Mouse (Mus musculus) midbrain, embryonic 14.5 days (tissue): ENCODE results near the gene Fhit. TPM values are rescaled to one million over a fixed set of nuclear protein-coding genes. Genes with fewer than 3 reads are reported as not detected.
"Not testable (repeated sequence)": the region's sequence is repeated elsewhere in the genome, so short reads cannot be mapped to it uniquely, and the experiment has no call there.

Experiments
- ATAC-seq: fragments of 200-750 bp; cut with Nextera tagmentation; 2 replicates; pipeline ENCODE4 v1.8.0; 2017; ENCODE audit warnings: moderate number of reproducible peaks, moderate library complexity; ENCODE audit not compliant: low FRiP score, low TSS enrichment
- DNase-seq: peaks from one replicate; pipeline ENCODE4 v3.0.0-alpha.2; 2015
- H3K27ac ChIP-seq: fragments of 300-500 bp; sonication (generic); replicated peaks from 2 replicates; pipeline ENCODE4 v1.5.1; 2014; ENCODE audit warnings: mild to moderate bottlenecking, low read depth, low read length, moderate library complexity
- H3K27me3 ChIP-seq: fragments of 300-500 bp; sonication (generic); 2 replicates; pipeline ENCODE4 v1.6.1; 2014; ENCODE audit warnings: low read length, control low read depth, mixed read lengths; ENCODE audit not compliant: control insufficient read depth, insufficient read depth
- H3K36me3 ChIP-seq: fragments of 300-500 bp; sonication (generic); 2 replicates; pipeline ENCODE4 v1.6.1; 2014; ENCODE audit warnings: low read length, control low read depth; ENCODE audit not compliant: control insufficient read depth, insufficient read depth
- H3K4me1 ChIP-seq: fragments of 300-500 bp; sonication (generic); 2 replicates; pipeline ENCODE4 v1.6.1; 2014; ENCODE audit warnings: mild to moderate bottlenecking, antibody characterized with exemption, low read length, control low read depth; ENCODE audit not compliant: control insufficient read depth, insufficient read depth
- H3K4me2 ChIP-seq: fragments of 300-500 bp; sonication (generic); 2 replicates; pipeline ENCODE4 v1.6.1; 2014; ENCODE audit warnings: mild to moderate bottlenecking, low read length, moderate library complexity
- H3K4me3 ChIP-seq: fragments of 300-500 bp; sonication (generic); replicated peaks from 2 replicates; pipeline ENCODE4 v1.5.1; 2014; ENCODE audit warnings: low read depth, low read length
- H3K9ac ChIP-seq: fragments of 300-500 bp; sonication (generic); replicated peaks from 2 replicates; pipeline ENCODE4 v1.6.1; 2014; ENCODE audit warnings: mild to moderate bottlenecking, low read length, moderate library complexity
- H3K9me3 ChIP-seq: fragments of 300-500 bp; sonication (generic); 2 replicates; pipeline ENCODE4 v1.6.1; 2016; ENCODE audit warnings: low read length, control low read depth, mixed read lengths; ENCODE audit not compliant: control insufficient read depth
- WGBS: fragments of 180-500 bp; shearing (Covaris S2); extraction: QIAGEN DNeasy Blood & Tissue Kit; methylation state at CpG from one replicate; pipeline ENCODE4 v1.1.7; 2014; 5-methylcytosine and 5-hydroxymethylcytosine counted together
- polyA plus RNA-seq: library from polyadenylated mRNA; unstranded; fragments of >200 nt; fragmentation: Nextera tagmentation; extraction: Ambion mirVana; gene quantifications from 2 replicates; pipeline ENCODE4 v1.2.1, GENCODE M21; 2014

The Fhit gene
- polyA plus RNA-seq, 1 experiment from 2014 or later: 10.6 TPM

- 65% methylated on average over 8 of the region's 8 CpGs for WGBS
- H3K27ac ChIP-seq, H3K27me3 ChIP-seq, H3K4me2 ChIP-seq, ATAC-seq, H3K9me3 ChIP-seq, H3K4me1 ChIP-seq, H3K4me3 ChIP-seq, DNase-seq, H3K36me3 ChIP-seq, H3K9ac ChIP-seq: not testable (repeated sequence)
These were observed 122.1 kb downstream of the Fhit start for GRCm38 (mm10) chr14:11039503-11040300.

DNA sequence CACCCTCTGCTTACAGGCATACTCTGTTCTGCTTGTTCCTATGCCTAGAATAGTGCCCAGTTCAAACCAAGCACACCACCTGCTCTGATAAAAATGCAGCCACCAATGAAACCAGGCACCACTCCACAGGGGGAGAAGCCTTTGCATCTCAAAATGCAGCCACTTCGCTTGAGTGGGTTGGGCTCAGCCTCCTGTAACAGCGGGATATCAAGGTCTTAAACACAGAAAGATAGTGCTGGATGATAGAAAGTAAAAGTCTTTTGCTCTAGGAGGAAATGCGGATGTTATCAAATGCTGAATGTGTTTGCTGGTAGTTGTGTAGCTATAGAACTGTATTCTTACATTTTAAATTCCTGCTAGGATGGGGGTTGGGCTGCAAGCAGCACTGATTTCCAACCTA lies 140.4 kb downstream of the Fhit start:
- no peak overlapping the region for H3K27ac ChIP-seq
- no peaks in the 10 kb centered on the region for H3K27me3 ChIP-seq

GRCm38 (mm10) chr14:10978651-10979050 lies 183.2 kb downstream of the Fhit start:
- H3K4me3 ChIP-seq: no peak overlapping the region
- no peaks in the 10 kb centered on the region for H3K27me3 ChIP-seq
- H3K9ac ChIP-seq: no peak overlapping the region
- H3K27ac ChIP-seq: no peak overlapping the region
- no peaks in the 10 kb centered on the region for H3K9me3 ChIP-seq
- H3K4me2 ChIP-seq: no peak overlapping the region
- DNase-seq (no peak), ATAC-seq (no peak)
- 93% methylated on average over 3 of the region's 3 CpGs for WGBS
- no peaks in the 10 kb centered on the region for H3K4me1 ChIP-seq
- no peaks in the 10 kb centered on the region for H3K36me3 ChIP-seq

More for the DNA sequence above, 140.4 kb downstream of the Fhit start:
- Histone ChIP-seq H3K9me3 (no peaks in the 10 kb centered on the region), H3K4me3 (no peak overlapping the region), H3K36me3 (no peaks in the 10 kb centered on the region), H3K9ac (no peak overlapping the region), H3K4me2 (no peak overlapping the region), H3K4me1 (no peaks in the 10 kb centered on the region)
- peak; percentile 28 for DNase-seq
- no peak for ATAC-seq
- WGBS: 10% methylated on average over 3 of the region's 3 CpGs

GRCm38 (mm10) chr14:10941647-10942046 lies 220.2 kb downstream of the Fhit start:
- no peak overlapping the region for H3K4me2 ChIP-seq
- ATAC-seq: no peak
- H3K4me1 ChIP-seq: no peaks in the 10 kb centered on the region
- no peaks in the 10 kb centered on the region for H3K9me3 ChIP-seq
- H3K36me3 ChIP-seq: no peaks in the 10 kb centered on the region
- no peak for DNase-seq
- H3K27me3 ChIP-seq: no peaks in the 10 kb centered on the region
- no peak overlapping the region for H3K4me3 ChIP-seq
- H3K27ac ChIP-seq: no peak overlapping the region
- WGBS: 96% methylated on average over 1 of the region's 1 CpGs
- no peak overlapping the region for H3K9ac ChIP-seq

DNA sequence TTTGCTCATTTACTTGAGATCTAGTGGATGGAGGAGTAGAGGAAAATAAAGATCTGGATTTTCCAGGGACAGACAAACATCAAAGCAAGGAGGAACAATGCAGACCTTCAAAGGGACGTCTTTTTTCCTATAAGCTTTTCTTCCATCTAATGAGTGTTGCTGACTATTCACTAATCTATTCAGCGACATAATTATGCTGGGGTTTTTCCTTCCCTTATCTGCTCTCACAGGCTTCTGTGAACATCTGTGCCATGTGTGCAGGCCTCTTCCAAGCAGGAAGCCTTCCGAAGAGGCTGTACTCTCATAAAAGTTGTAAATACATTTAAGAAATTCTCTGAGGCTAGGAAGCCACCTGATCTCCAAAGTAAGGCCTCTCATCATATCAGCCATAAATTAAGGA lies 228.2 kb downstream of the Fhit start:
- WGBS: 22% methylated on average over 3 of the region's 3 CpGs
- no peak for ATAC-seq
- H3K9ac ChIP-seq: no peak overlapping the region
- no peaks in the 10 kb centered on the region for H3K36me3 ChIP-seq
- DNase-seq: peak; percentile 15
- no peak overlapping the region for H3K4me3 ChIP-seq
- peaks cover 3% of the 10 kb centered on the region; the same call in 1 of the 2 replicates for H3K4me1 ChIP-seq
- H3K27me3 ChIP-seq: no peaks in the 10 kb centered on the region
- no peak overlapping the region for H3K4me2 ChIP-seq
- no peak overlapping the region for H3K27ac ChIP-seq
- H3K9me3 ChIP-seq: no peaks in the 10 kb centered on the region

DNA sequence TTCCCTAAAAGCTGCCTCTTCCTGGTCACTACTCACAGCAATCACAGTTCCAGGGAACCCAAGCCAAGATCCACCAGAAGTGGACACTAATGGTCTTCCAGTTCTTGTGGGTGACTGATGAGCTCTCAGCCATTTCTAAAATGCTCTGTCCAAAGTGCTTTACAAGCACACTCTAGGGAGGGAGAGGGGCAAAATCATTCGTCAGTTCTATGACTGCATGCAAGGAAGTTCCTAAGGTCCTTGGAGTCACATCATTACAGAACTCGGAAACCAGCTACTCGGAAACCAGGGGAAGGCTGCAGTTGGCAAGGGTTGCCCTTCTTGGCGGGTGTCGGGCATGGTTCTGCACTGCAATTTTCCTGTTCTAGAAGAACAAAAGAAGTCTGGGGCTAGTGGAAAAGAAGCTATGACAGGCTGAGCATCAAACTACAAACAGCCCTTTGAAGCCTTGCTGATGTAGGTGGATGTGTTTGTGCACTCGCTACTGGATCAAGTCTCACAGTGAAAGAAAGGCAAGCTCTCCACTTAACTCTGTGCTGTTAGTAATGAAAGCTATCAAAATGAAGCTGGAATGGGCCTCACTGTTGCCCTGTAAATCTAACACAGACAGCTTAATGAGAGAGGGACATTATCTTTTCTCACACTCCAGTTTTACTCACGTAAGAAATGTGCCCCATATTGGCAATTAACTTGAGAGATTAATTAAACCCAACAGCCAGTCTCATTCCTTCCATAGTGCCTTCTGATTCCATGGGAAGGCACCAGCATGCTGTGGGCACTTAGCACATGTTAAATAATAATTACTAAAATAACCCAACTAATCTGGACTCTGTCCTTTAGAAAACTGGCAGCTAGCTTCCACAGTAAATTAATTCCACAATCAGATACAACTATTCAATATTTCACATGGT lies 243.7 kb downstream of the Fhit start:
- Histone ChIP-seq H3K9ac (no peak overlapping the region), H3K27ac (no peak overlapping the region), H3K4me1 (no peaks in the 10 kb centered on the region), H3K9me3 (no peaks in the 10 kb centered on the region), H3K27me3 (no peaks in the 10 kb centered on the region), H3K4me2 (no peak overlapping the region), H3K4me3 (no peak overlapping the region), H3K36me3 (no peaks in the 10 kb centered on the region)
- no peak for DNase-seq
- no peak for ATAC-seq
- WGBS: 66% methylated on average over 7 of the region's 7 CpGs

DNA sequence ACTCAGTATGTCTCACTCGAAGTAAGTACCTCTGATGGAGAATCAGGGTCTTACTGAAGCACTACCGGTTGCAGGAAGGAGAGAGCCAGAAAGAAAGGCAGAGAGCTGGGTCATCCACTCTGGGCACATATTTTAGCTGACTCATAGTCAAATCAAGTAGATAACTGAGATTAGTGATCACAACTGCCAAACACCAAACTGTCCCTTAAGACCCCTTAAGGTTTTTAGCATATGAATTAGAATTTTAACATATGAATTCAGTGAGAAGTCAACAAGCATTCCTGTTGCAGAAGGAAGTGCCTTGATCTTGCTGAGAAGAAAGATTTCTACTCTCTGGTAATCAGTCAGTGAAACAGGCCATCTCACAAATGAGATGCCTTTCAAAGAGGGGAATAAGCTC lies 253.8 kb downstream of the Fhit start:
- Histone ChIP-seq H3K4me3 (no peak overlapping the region), H3K4me1 (no peaks in the 10 kb centered on the region), H3K9me3 (no peaks in the 10 kb centered on the region), H3K36me3 (no peaks in the 10 kb centered on the region), H3K4me2 (no peak overlapping the region), H3K27me3 (no peaks in the 10 kb centered on the region), H3K27ac (no peak overlapping the region), H3K9ac (no peak overlapping the region)
- 74% methylated on average over 2 of the region's 2 CpGs for WGBS
- DNase-seq (no peak), ATAC-seq (no peak)

- Histone ChIP-seq H3K4me2 (no peak overlapping the region), H3K36me3 (no peaks in the 10 kb centered on the region), H3K9me3 (no peaks in the 10 kb centered on the region), H3K9ac (no peak overlapping the region), H3K4me1 (no peaks in the 10 kb centered on the region), H3K27me3 (no peaks in the 10 kb centered on the region), H3K4me3 (no peak overlapping the region), H3K27ac (no peak overlapping the region)
- DNase-seq (peak; percentile 11), ATAC-seq (no peak)
- WGBS: 16% methylated on average over 1 of the region's 1 CpGs
These were observed 279.1 kb downstream of the Fhit start for GRCm38 (mm10) chr14:10882759-10883158.
